Mouse (Mus musculus): ENCODE results near the gene Ap1b1. TPM values are rescaled to one million over a fixed set of nuclear protein-coding genes. Genes with fewer than 3 reads are reported as not detected.

The Ap1b1 gene
- polyA plus RNA-seq, 1 experiment: 27.7 TPM

DNA sequence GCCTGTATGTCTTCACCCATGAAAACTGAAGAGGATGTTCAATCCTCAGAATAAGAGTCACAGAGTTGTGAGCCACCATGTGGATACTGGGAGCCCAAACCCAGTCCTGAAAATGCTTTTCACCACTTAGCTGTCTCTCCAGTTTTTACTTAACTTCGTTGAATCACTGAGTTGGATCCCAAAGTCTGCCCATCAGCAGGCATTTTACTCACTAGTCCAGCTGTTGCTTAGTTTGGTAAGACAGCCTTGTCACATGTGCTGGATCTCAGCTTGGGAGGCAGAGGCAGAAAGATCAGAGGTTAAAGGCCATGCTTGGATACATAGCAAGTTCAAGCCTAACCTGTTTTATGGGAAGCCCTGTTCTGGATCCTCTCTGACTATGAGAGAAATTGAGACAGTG is 23.6 kb downstream of the Ap1b1 start:
- Histone ChIP-seq H3K4me1 (ENCODE audit: control insufficient read depth, insufficient read depth, low read length) (peaks cover 2% of the 10 kb centered on the region; the same call in 1 of the 2 replicates), H3K36me3 (ENCODE audit: control insufficient read depth, insufficient read depth, low read length) (peaks cover 2% of the 10 kb centered on the region; the same call in 1 of the 2 replicates), H3K4me3 (ENCODE audit: control insufficient read depth, low read depth, low read length) (no peak overlapping the region), H3K27me3 (ENCODE audit: control insufficient read depth, insufficient read depth, low read length) (no peaks in the 10 kb centered on the region), H3K27ac (ENCODE audit: control insufficient read depth, insufficient read depth, low read depth, low read length) (no peak overlapping the region)
- no peak for TF ChIP-seq POLR2A (IDR thresholded peaks at IDR 0.05; ENCODE audit: control insufficient read depth, low read depth, low read length)
- no peak for TF ChIP-seq CTCF (IDR thresholded peaks at IDR 0.05; ENCODE audit: control insufficient read depth, insufficient read depth, insufficient replicate concordance, low read depth, low read length)

DNA sequence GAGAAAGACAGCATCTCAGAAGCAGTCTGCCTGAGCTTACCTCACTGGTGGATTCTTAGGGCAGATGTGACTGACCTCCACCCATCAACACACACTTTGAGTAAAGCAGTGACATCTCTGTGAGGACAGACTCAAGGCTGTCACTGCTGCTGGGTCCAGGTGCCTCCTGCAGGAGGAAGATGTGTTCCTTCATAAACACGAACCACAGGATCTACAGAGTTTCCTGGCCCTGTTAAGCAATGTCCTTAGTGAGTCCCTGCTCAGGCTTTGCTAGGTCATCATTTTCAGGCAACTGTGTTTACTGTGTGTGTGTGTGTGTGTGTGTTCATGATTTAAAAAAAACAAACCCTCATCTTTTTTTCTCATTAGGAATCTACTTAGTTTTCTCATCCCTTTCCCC is 24.9 kb downstream of the Ap1b1 start:
- Histone ChIP-seq H3K27me3 (ENCODE audit: control insufficient read depth, insufficient read depth, low read length) (no peaks in the 10 kb centered on the region), H3K4me3 (ENCODE audit: control insufficient read depth, low read depth, low read length) (no peak overlapping the region), H3K27ac (ENCODE audit: control insufficient read depth, insufficient read depth, low read depth, low read length) (no peak overlapping the region), H3K4me1 (ENCODE audit: control insufficient read depth, insufficient read depth, low read length) (peaks cover 2% of the 10 kb centered on the region; the same call in 1 of the 2 replicates), H3K36me3 (ENCODE audit: control insufficient read depth, insufficient read depth, low read length) (peaks cover 2% of the 10 kb centered on the region; the same call in 1 of the 2 replicates)
- TF ChIP-seq CTCF (IDR thresholded peaks at IDR 0.05; ENCODE audit: control insufficient read depth, insufficient read depth, insufficient replicate concordance, low read depth, low read length) (no peak), POLR2A (IDR thresholded peaks at IDR 0.05; ENCODE audit: control insufficient read depth, low read depth, low read length) (no peak)

DNA sequence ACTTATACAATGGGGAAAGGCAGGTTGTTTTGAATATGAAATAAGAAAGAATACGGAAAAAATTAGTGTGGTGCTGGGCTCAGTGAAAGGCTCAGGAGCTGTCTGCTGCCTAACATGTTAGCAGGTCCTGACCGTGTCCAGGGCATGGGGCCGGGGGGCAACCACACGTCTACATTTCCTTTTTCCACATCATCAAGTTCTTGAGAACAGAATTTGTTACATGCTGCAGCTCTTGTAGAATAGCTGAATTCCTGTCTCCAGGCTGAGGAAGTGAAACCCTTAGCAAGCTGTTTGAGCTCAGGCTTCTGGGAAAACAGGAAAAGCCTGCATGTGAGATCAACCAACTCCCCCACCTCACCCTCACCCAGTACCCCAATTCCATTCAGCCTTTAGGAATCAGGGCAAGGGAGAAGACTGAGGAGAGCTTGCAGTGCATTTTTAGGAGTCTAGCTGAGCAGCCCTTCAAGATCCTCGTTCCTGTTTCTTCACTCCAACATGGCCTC is 25.6 kb downstream of the Ap1b1 start:
- Histone ChIP-seq H3K4me3 (ENCODE audit: control insufficient read depth, low read depth, low read length) (no peak overlapping the region), H3K36me3 (ENCODE audit: control insufficient read depth, insufficient read depth, low read length) (peaks cover 2% of the 10 kb centered on the region; the same call in 1 of the 2 replicates), H3K27ac (ENCODE audit: control insufficient read depth, insufficient read depth, low read depth, low read length) (no peak overlapping the region), H3K27me3 (ENCODE audit: control insufficient read depth, insufficient read depth, low read length) (no peaks in the 10 kb centered on the region), H3K4me1 (ENCODE audit: control insufficient read depth, insufficient read depth, low read length) (peaks cover 2% of the 10 kb centered on the region; the same call in 1 of the 2 replicates)
- no peak for TF ChIP-seq POLR2A (IDR thresholded peaks at IDR 0.05; ENCODE audit: control insufficient read depth, low read depth, low read length)
- TF ChIP-seq CTCF (IDR thresholded peaks at IDR 0.05; ENCODE audit: control insufficient read depth, insufficient read depth, insufficient replicate concordance, low read depth, low read length): no peak

DNA sequence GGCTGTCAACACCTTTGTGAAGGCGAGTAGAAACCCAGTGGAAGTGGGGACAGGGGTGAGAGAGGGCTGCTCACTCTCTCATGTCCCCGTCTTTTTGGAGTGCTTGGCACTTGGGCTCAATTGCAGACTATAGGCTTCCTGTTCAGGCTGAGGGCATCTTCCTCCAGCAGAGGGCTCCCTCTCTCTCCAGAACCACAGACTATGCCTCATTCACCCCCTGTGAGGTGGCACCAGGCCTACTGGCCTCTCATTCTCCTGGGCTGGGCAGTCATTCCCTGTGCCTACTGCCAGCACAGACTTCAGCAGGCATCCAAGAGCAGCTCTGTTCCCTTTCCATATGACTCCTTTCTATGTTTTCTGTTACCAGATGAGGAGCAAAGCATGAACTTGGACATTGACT is 29.1 kb downstream of the Ap1b1 start:
- Histone ChIP-seq H3K36me3 (ENCODE audit: control insufficient read depth, insufficient read depth, low read length) (peaks cover 11% of the 10 kb centered on the region), H3K27ac (ENCODE audit: control insufficient read depth, insufficient read depth, low read depth, low read length) (no peak overlapping the region), H3K4me1 (ENCODE audit: control insufficient read depth, insufficient read depth, low read length) (no peaks in the 10 kb centered on the region), H3K4me3 (ENCODE audit: control insufficient read depth, low read depth, low read length) (no peak overlapping the region), H3K27me3 (ENCODE audit: control insufficient read depth, insufficient read depth, low read length) (no peaks in the 10 kb centered on the region)
- TF ChIP-seq POLR2A (IDR thresholded peaks at IDR 0.05; ENCODE audit: control insufficient read depth, low read depth, low read length) (no peak), CTCF (IDR thresholded peaks at IDR 0.05; ENCODE audit: control insufficient read depth, insufficient read depth, insufficient replicate concordance, low read depth, low read length) (peak; percentile 46; the same call in 1 of the 2 replicates)

DNA sequence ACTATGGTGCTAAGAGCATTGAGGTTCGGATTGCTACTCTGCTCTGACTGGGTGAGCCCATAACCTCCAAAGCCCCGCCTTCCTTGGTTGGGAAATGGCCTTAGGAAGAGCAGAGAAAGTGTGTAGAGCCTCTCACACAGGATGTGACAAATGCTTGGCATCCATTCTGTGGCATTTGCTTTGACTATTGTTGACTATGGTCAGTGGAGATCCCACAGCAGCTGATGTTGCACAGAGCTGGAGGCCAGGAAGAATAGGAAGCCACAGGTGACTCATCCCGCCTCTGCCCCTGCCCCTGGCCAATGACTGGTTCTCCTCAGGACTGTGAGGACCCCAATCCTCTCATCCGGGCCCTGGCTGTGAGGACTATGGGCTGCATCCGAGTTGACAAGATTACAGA is 29.7 kb downstream of the Ap1b1 start:
- Histone ChIP-seq H3K4me1 (ENCODE audit: control insufficient read depth, insufficient read depth, low read length) (no peaks in the 10 kb centered on the region), H3K27me3 (ENCODE audit: control insufficient read depth, insufficient read depth, low read length) (no peaks in the 10 kb centered on the region), H3K4me3 (ENCODE audit: control insufficient read depth, low read depth, low read length) (no peak overlapping the region), H3K36me3 (ENCODE audit: control insufficient read depth, insufficient read depth, low read length) (peaks cover 12% of the 10 kb centered on the region), H3K27ac (ENCODE audit: control insufficient read depth, insufficient read depth, low read depth, low read length) (no peak overlapping the region)
- no peak for TF ChIP-seq CTCF (IDR thresholded peaks at IDR 0.05; ENCODE audit: control insufficient read depth, insufficient read depth, insufficient replicate concordance, low read depth, low read length)
- TF ChIP-seq POLR2A (IDR thresholded peaks at IDR 0.05; ENCODE audit: control insufficient read depth, low read depth, low read length): no peak

DNA sequence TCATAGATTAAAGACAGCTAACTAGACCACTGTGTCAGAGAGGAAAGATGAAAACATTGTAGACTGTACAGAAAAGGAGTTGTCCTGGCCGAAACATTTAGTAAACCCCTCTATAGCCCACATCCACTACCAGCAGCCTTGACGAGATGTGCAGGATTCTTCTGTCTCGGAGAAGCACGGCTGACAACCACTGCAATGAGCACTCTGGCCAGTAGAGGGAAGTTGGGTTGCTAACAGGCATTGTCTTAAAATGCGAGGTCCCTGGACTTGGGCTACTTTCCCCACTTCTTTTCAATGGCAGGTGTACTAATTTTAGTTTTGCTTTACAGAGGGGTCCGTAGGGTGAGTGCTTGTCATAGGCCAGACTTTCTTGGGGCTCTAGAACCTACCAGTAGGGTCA is 30.9 kb downstream of the Ap1b1 start:
- Histone ChIP-seq H3K4me1 (ENCODE audit: control insufficient read depth, insufficient read depth, low read length) (no peaks in the 10 kb centered on the region), H3K36me3 (ENCODE audit: control insufficient read depth, insufficient read depth, low read length) (peaks cover 12% of the 10 kb centered on the region), H3K4me3 (ENCODE audit: control insufficient read depth, low read depth, low read length) (no peak overlapping the region), H3K27ac (ENCODE audit: control insufficient read depth, insufficient read depth, low read depth, low read length) (no peak overlapping the region), H3K27me3 (ENCODE audit: control insufficient read depth, insufficient read depth, low read length) (no peaks in the 10 kb centered on the region)
- TF ChIP-seq POLR2A (IDR thresholded peaks at IDR 0.05; ENCODE audit: control insufficient read depth, low read depth, low read length): no peak
- peak; percentile 40; the same call in 1 of the 2 replicates for TF ChIP-seq CTCF (IDR thresholded peaks at IDR 0.05; ENCODE audit: control insufficient read depth, insufficient read depth, insufficient replicate concordance, low read depth, low read length)

DNA sequence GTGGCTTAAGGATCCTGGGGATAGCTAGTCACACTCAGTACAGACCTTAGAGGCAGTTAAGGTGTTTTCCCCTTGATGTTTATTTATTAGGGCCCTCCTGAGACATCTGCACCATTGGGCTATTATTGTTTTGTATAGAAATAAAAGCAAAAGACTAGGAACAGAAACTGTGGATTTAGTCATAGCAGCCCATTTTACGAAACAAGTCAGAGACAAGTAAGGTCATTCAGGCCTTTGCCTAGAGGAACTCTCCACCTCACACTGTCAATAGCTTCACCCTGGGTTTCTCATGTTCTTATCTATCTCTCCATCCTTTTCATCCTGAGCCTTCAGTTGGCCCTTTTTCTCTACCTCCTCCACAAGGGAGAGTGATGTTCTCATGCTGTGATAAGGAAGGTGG is 38.5 kb downstream of the Ap1b1 start:
- no peaks in the 10 kb centered on the region for H3K27me3 ChIP-seq (ENCODE audit: control insufficient read depth, insufficient read depth, low read length)
- TF ChIP-seq POLR2A (IDR thresholded peaks at IDR 0.05; ENCODE audit: control insufficient read depth, low read depth, low read length): no peak
- no peak for TF ChIP-seq CTCF (IDR thresholded peaks at IDR 0.05; ENCODE audit: control insufficient read depth, insufficient read depth, insufficient replicate concordance, low read depth, low read length)
- peaks cover 3% of the 10 kb centered on the region for H3K36me3 ChIP-seq (ENCODE audit: control insufficient read depth, insufficient read depth, low read length)
- H3K4me3 ChIP-seq (ENCODE audit: control insufficient read depth, low read depth, low read length): no peak overlapping the region
- no peaks in the 10 kb centered on the region for H3K4me1 ChIP-seq (ENCODE audit: control insufficient read depth, insufficient read depth, low read length)
- no peak overlapping the region for H3K27ac ChIP-seq (ENCODE audit: control insufficient read depth, insufficient read depth, low read depth, low read length)

Data from testis, adult 2 months (tissue).